Mouse (Mus musculus) adrenal gland, postnatal 36 days (tissue): ENCODE data around the gene Ube2s. TPM values are rescaled to one million over a fixed set of nuclear protein-coding genes. Genes with fewer than 3 reads are reported as not detected.
A peak's percentile ranks its signal among the peaks of the same experiment; 100 is the strongest.
"Not testable (repeated sequence)": the region's sequence is repeated elsewhere in the genome, so short reads cannot be mapped to it uniquely, and the experiment has no call there.

ENCODE experiments used
- DNase-seq, 2 experiments: peaks; one replicate each; pipeline ENCODE4 v3.0.0; 2021; ENCODE audit warnings: mixed read lengths in 1 of 2
- total RNA-seq, 2 experiments: library from RNA; stranded (reverse); gene quantifications; 2 replicates each; pipeline ENCODE4 v1.2.3; 2021

Ube2s gene
- total RNA-seq, 2 experiments from 2014 or later, result 123 to 125 TPM

DNA sequence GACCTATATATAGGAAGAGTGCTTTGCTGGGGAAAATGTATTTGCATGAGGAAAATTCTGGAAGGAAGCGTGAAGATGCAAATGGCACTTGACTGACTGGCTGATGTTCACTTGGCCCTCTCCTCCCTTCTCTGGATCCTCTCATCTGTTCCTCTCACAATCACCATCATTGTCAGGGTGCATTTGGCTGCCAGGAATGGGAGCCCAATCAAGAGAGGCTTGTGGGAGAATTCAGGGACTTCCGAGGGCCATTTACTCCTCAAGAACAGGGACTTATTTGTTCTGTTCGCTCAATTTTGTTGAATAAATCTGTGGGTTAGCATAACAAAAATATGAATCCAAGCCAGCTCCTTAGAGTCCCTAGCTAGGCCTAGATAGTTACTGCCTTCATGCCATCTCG lies 9.3 kb upstream of the Ube2s start:
- DNase-seq, result no peak

DNA sequence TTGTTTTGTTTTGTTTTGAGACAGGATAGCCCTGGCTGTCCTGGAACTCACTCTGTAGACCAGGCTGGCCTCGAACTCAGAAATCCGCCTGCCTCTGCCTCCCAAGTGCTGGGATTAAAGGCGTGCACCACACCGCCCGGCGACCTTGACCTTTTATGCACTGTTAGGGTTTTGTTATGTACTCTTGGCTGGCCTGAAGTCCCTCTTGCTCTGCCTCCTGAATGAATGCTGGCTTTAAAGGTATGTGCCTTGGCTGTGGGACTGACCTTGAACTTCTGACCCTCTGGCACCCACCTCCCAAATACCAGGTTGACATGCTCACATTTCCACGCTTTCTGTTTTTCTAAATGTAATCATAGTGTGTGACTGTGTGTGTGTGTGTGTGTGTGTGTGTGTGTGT lies 8.5 kb upstream of the Ube2s start:
- DNase-seq, result not testable (repeated sequence)

DNA sequence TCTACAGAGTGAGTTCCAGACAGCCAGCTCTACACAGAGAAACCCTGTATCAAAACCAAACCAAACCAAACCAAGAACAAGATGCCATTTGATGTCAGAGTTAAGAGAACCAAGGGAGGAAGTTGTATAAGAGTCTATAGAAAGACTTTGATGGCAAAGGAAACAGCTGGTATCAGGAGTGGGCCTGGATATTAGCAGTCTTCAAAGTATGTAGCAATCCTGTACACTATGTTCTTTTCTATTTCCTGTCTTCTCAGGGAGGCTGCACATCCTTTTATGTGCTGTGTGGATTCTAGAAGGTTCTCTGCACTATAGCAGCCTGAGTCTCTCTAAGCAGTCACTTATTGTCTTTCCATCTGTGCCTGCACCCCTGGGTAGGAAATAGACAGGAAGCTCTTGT lies 4.2 kb upstream of the Ube2s start:
- no peak for DNase-seq

DNA sequence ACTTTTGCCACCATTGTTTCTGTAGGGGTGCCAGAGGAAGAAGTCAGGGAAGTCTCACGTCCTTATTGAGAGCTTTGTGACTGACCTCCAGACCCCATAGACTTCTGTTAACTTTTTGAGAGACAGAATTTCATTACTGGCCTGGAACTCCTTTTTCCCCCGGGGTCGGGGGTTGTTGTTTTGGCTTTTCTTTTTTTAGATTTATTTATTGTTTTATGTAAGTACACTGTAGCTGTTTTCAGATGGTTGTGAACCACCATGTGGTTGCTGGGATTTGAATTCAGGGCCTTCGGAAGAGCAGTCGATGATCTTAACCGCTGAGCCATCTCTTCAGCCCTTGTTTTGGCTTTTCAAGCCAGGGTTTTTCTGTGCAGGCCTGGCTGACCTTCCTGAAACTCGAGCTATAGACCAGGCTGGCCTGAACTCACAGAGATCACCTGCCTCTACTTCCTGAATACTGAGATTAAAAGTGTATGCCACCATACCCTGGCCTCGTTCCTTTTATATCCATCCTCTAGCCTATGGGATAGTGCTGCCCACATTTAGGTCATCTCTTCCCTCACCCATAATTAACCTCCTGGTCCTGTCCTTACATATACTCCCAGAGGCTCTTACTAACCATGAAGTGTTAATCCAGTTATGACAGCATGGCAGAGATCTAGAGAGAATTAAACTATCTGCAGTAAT lies 858 bp upstream of the Ube2s start:
- no peak for DNase-seq

DNA sequence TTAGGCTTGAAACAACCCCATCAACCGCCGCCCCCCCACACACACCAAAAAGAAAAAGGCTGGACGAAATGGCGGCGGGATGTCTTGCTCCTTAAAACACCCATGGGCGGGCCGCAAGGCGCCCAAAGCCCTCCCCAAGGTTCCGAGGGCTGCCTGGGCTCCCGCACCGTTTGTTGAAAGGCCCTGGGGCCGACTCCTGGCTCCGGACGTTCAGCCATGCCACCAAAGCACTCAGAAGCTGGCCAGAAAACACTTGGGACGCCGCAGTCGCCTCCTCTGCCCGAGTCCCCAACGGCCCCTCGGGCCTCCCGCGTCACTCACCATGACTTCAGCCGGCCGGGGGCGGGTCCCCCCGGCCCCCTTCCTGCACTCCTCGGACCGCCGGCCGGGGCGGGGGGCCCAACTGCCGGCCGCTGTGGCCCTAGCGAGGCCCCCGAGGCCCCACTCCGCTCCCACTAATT lies 518 bp downstream of the Ube2s start:
- peak in 1 of 2 experiments; percentile 39 for DNase-seq

DNA sequence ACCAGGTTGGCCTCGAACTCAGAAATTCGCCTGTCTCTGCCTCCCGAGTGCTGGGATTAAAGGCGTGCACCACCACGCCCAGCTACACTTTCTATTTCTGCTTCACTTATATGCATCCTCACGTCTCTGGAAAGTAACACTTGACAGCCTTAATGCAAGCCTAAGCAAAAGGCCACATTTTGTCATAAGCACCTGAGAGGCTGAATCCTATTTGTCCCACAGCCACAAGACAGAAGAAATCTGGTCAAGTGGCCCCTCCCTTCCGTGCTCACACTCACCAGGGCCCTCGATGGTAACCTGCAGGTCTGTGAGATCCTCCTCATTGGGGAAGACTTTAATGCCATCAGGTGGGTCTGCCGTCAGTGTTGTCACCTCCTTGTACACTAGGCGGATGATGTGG lies 1.3 kb downstream of the Ube2s start:
- DNase-seq, result not testable (repeated sequence)

DNA sequence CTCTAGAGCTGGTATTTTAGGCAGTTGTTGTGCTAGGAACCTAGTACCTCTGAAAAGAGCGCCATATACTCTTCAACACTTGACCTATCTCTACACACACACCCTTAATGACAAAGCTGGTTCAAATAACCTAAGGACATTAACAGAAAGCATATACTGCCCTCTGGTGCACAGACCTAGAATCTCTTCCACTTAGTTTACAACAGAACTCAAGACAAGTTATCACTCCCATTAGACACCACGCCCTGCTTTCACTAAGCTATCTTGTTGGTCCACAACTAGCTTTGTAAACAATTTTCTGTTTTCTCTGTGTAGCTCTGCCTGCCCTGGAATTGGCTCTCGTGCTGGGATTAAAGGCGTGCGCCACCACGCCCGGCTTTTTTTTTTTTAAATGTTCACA lies 5.7 kb downstream of the Ube2s start:
- peak in 1 of 2 experiments; percentile 27 for DNase-seq

DNA sequence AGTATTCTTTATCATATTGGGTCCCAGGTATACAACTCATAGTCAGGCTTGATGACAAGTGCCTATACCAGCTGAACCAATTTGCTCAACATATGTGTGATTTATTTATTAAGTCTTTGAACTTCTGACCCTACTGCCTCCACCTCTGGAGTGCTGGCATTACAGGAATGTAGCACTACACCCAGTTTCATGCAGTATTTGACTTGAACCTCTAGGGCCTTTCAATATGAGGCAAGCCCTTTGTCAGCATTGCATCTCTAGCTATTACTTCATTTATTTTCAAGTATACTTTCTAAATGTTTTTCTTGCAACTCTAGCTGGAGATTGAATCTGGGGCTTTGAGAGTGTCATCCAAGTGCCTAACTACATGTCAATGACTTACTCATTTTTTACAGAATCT lies 10.1 kb downstream of the Ube2s start:
- no peak for DNase-seq

DNA sequence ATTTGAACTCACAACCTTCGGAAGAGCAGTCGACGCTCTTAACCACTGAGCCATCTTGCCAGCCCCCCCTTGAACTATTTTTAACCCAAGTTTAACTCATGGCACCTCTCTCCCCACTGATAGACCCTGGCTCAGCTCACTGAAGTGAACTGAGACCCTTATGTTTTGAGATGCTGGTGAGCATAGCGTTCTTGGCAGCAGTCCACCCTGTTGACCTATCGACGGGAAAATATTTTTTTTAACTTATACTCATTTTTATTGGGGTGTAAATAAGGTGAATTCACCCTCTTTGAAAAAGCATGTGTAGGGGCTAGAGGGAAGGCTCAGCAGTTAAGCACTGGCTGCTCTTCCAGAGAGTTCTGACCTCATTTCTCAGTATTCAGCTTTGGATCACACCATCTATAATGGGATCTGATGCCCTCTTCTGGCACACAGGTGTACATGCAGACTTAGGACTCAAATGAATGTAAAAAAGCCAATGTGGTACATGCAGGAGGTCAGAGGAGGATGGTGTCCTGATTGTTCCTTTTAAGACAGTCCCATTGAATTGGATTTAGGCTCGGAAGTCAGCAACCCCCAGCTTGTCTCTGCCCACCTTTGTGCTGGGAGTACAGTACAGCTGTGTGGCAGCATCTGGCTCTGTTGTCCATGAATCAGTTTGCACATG lies 16.5 kb downstream of the Ube2s start:
- peak in 1 of 2 experiments; percentile 20 for DNase-seq

DNA sequence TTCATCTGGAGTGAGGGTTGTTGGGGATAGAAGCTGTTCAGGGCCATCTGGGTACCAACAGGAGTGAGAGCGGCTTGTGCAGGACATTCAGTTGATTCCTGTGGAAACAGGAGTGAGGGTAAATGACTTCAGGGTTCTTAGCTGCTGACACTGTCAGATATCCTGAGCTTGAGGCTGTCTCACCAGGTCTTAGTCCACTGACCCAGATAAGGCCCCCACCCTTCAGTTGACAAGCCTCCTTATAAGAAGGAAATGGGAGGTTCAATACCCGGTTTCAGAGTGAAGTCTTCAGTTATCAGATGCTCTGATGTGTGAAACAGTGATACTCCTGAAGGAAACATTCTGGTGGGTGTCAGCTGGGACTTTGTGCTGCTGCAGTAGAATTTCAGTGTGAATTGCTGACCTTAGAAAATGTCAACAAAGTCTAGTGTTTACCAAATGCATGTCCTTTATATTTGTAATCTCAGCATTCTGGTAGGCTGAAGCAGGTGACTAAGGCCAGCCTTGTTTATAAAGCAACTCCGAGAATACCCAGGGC lies 17.7 kb downstream of the Ube2s start:
- no peak for DNase-seq

DNA sequence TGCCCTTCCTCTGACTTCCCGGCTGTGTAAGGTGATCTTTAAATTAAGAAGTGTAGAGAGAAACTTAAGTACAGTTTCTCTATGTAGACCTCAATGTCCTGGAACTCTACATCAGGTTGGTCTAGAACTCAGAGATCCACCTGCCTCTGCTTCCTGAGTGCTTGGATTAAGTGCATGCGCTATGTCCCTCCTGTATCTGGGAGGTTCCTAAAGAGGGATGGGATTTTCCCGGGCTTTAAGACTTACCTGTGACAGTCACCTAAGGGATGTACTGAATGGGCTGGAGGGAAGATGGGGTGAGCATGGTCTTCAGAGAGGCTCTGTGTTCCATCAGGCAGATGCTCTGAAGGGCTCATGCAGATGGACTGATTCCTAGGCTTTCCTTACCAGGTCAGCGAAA lies 18.7 kb downstream of the Ube2s start:
- no peak for DNase-seq

DNA sequence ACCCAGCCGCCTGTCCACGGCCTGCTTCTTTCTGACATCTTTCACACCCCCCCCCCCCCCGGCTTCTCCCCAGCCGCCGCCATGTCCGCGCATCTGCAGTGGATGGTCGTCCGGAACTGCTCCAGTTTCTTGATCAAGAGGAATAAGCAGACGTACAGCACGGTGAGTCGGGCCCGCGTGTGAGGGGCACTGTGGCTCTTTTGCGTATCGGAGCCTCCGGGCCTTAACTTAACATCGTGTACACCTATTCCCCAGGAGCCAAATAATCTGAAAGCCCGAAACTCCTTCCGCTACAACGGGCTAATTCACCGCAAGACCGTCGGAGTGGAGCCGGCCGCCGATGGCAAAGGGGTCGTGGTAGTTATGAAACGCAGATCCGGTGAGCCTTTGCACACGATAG lies 19.1 kb downstream of the Ube2s start:
- DNase-seq, result peak in 1 of 2 experiments; percentile 19

DNA sequence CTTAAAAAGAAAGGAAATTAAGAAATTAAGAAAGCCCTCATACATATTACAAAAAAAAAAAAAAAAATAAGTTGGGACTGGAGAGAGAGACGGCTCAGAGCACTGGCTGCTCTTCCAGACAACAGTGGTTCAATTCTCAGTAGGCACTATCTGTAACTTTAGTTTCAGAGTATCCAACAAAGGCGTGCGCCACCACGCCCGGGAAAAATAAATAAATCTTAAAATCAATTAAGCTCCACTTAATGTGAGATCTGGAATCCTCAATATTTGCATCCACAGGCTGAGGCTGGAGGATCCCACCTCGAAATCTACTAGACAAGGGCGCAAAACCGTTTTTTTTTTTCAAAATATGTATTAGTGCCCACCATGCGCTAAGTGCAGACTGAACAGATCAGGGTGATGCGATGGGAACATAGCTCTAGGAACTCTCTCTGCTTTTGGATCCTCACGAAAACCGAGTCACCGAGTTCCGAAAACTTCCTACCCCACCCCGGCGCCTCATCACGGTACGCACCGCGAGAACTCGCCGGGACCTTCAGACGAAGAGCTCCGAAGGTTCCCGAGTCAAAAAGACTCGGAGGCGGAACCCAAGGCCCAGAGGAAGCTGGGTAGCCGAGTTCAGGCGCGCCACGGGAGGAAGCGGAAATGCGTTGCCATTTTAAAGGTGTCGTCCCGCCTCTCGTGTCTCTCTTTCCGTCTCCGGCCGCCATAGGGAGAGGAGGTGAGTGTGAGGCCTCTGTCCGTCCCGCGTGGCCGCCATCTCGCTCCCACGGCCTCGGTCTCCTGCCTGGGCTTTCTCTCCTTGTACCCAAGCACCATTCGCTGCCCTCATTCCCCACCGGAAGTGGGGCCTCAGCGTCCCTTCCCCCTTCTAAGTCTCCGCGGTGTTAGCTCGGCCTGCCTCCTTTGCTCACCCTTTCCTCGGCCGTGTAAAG lies 19.8 kb downstream of the Ube2s start, which contains the start of gene Rpl28:
Gene Rpl28, plus strand, starts transcription at position 597 of the 935 bp plus-strand sequence.
- peak; percentile 95 to 96 for DNase-seq

DNA sequence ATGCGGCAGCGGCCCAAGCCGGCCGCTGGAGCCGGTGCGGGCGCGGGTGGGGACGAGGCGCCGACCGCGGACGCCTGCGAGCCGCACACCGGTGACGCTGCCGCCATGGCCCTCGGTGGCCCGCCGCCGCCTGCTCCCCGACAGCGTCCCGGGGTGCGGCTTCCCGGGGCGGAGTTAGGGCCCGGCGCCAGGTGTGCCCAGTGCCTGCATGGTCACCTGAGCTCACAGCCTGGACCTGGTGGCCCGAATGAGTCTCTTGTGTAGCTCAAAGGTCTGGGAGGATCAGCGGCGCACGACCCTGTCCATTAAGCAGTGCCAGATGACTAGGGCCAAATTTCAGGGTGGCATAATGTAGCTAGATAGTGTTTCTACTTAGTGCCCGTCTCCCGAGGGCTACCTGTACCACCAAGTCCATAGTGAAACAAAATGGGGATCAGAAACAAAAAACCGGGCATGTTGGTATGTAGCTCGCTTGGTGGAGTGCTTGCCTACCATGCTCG lies 22.9 kb downstream of the Ube2s start, which contains the start of gene Tmem238:
Gene Tmem238, minus strand, starts transcription at position 221 of the 500 bp plus-strand sequence.
- DNase-seq, result peak; percentile 68 to 83

DNA sequence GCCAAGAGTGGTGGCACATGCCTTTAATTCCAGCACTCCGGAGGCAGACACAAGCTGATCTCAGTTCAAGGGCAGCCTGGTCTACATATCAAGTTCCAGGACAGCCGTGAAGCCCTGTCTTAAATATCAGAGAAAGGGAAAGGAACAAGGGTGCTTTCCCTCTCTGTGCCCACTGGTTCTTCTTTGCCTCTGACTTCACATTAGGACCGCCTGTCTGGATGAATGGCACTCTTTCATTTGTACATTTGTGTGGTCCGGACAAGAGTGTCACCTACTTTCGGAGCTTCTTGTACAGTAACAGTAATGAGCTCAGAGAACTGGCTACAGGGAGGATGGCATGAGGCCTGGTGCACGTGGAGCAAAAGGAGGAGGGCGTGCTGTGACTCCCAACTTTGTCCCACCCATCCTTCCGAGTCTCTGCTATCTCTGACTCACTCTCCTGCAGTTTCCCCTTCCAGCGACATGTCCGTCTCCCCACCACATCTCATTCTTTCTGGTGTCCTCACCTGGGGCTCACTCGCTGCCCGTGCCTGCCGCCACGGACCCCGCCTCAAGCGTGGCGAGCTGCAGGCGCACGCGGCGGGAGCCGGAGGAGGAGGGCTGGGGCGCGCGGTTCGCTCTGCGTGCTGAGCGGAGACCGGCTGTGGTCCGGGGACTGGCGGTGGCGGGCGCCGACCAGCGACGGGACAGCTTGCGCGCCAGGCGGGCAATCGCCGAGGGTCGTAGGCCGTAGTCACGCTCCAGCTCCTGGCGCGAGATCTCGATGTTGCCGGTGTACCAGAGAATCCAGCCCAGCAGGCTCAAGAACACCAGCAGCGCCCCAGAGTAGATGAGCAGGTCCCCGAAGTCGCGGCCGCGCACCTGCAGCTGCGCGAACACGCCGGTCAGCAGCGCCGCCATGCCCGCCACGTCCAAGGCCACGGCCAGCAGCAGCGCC lies 23.6 kb downstream of the Ube2s start:
- peak; percentile 72 to 81 for DNase-seq

DNA sequence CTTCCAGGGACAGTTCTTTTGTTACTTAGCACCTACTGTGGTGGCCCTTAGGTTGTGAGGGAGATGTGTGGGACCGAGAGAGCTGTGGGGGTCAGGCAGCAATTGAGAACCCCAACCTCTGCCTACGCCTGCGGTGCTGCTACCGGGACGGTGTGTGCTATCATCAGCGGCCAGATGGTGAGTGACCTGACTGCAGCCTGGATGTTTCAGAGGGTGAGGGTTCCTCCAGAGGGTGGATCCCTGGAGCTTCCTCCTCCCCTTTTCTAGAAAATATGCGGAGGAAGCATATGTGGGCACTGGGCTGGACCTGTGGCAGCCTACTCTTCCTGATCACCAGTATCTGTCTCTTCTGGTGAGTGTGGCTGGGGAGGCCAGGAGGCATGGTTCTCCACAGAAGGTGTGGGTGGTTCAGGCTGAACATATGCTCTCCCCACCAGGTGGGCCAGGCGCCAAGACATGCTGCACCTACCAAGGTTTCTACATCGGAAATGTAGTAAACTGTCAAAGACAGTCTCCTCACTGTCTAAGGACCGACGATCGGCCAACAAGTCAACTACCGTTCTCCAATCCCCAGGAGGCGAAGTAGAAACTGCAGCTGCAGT lies 28.6 kb downstream of the Ube2s start:
- DNase-seq, result no peak

DNA sequence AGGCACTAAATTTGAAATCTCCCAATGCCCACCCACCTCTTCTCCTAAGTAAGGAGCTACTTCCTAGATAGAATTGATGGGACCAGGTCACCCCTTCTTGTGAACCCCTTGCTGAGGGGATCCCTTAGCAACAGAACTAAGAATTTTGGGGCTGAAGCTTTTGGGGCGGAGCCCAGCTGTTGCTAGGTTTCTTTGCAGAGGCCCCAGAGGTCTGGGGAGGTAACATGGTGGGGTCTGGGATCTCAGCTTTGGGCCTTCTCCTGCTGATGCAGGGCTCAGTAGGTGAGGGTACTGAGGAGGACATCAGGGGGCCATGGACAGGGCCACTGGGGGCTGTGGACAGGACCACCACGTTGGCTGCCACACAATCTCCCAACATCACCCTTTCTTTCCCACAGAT lies 29.6 kb downstream of the Ube2s start, which contains the start of the genes Il11 and Tmem190:
Gene Il11, minus strand, starts transcription at position 101 of the 400 bp plus-strand sequence.
Gene Tmem190, plus strand, starts transcription at position 179 of the 400 bp plus-strand sequence.
- DNase-seq, result no peak

DNA sequence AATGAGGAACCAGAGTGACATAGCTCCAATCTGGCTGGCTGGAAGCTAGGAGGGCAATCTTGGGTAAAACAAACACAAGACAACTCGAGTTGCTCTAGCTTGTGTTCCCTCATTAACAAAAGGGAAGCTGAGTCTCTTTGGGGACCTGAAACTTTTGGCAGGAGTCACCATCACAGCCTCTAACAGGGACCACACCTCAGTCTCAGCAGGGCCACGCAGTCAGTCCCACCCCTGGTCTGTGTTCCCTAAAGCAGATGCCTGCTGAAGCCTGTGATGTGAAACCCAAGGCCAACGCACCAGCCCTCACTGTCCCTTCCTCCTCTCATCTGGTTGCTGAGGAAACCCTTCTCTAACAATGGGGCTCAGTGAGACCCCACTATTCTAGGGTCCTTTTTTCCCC lies 30.3 kb downstream of the Ube2s start:
- no peak for DNase-seq

DNA sequence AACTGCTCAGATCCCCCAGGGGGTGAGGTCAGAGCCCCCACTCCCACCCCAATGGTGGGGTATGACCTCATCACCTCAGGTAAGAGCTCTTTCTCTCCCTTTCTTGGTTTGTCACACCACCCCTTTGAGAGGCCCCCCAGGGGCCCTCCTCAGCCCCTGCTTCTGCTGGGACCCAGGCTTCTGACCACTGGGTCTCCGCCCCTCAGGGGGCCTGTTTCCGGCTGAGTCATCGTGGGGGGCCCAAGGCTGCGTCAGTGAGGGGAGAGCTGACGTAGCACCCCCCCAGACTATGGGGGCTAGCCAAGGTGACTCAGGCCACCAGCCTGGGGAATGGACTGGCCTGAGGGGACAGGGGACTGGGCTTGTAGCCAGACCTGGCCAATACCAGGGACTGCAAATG lies 32.5 kb downstream of the Ube2s start:
- no peak for DNase-seq
